Mouse (Mus musculus) hindlimb bud, embryonic 11.5 days (tissue): ENCODE data around the gene Zfp385b.

ENCODE experiments used
- DNase-seq: peaks from one replicate; pipeline ENCODE4 v3.0.0-alpha.2; 2012; ENCODE audit warnings: low read depth, low spot score; ENCODE audit errors: extremely low spot score

Zfp385b gene

GRCm38 (mm10) chr2:77709206-77709794 lies 110.1 kb downstream of the Zfp385b start:
- DNase-seq, result no peak

DNA sequence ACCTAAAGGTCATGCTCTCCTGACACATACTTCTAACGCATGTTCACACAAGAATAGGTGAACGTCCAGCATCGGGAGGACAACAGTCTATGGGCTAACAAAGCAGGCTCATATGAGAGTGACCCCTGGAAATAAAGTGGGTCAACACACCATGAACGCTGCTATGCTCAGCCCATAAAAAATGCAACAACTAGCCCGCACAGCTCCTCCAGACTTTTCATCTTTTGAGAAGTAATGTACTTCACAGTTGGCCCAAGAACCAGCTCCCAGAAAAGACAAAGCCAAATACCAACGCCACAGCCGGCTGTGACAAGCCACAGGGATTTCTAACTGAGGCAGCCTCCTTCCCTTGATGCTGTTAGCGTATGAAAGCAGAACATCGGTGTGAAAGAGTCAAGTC lies 112.3 kb downstream of the Zfp385b start:
- no peak for DNase-seq

GRCm38 (mm10) chr2:77705476-77705875 lies 114.0 kb downstream of the Zfp385b start:
- no peak for DNase-seq

DNA sequence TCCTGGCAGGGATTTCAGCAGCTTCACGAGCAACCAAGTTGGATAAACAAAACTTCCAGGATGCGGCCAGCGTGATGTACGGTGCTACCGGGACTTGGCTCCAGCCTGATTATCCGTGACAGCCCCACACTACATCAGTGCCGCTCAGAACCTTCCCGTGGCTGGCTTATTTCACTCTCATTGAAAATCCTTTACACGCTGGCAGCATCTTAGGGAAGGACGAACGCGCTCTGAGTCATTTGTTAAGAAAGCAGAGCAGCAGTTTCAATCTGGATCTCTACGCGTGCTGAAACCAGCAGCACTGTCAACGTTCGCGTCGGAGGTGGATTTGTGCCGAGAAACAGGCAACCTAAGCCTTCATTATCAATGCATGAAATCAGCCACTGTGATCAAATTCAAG lies 116.4 kb downstream of the Zfp385b start:
- no peak for DNase-seq

GRCm38 (mm10) chr2:77691174-77691573 lies 128.3 kb downstream of the Zfp385b start:
- DNase-seq, result no peak

DNA sequence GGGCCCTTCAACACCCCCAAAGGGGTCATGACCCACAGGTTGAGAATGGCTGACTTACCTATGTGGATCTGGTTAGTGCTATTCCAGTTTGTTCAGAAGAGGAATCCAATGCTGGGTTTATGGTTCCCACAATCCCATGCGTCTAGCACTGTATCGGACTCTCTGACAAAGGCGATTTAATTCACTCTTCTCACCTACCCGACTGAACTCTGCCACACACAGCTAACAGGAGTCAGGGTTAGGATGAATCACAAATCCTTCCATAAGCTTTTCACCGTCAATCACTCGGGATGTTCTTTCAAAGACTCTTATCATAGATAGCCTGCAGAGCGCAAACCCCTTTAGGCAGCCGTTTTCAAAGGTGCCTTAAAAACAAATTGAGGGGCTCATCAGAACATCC lies 129.1 kb downstream of the Zfp385b start:
- DNase-seq, result no peak

GRCm38 (mm10) chr2:77688651-77689050 lies 130.8 kb downstream of the Zfp385b start:
- DNase-seq, result no peak

DNA sequence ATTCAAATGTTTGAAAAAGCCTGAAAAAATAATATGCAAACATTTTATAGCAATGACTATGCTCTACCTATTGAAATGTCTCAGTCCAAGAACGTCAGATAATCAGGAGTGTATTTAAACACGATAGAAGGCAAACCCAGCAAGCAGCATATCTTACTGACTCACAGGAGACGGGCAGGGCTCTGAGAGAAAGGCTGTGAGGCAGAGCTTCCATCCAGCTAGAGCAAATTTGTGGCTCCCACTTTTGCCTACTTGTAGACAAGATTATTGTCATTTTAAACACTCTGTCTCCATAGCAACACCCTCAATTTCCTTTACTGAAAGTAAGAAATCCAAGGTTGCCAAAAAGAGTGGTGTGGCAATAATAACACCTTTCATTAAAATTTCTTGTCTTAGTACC lies 135.4 kb downstream of the Zfp385b start:
- no peak for DNase-seq

DNA sequence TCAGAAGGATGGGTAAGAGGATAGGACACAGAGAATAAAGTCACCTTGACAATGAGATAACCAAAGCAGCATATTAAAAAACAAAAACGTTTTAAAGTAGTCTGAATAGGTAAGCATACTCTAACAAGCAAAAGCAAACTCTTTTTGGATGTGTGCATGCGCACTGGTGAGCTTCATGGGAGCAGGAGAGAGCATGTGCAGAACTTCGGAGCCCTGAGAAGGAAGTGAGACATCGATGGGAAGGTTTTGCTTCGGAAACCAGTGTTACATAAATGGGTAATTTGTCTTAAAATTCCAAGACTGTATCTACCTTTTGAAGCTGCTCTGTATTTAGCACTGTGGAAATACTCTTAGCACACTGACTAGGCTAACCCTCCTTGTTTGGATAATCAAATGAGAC lies 137.2 kb downstream of the Zfp385b start:
- no peak for DNase-seq

DNA sequence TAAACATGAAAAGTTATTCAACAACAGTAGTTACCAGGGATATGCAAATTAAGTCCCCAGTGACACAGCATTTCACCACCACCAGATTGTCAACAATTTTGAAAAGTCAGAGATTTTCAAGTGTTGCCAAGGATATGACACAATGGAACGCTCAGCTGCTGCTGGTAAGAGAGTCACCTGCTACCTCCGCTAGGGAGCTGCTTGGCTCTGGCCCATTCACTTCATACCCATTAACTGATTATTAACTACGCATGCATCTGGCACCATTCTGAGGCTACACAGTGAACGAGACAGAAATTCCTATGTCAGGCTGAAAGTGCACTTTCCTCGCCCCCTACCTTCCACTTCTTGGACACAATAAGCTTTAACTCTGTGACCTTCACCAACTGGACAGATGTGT lies 137.7 kb downstream of the Zfp385b start:
- no peak for DNase-seq

GRCm38 (mm10) chr2:77673770-77674169 lies 145.7 kb downstream of the Zfp385b start:
- DNase-seq, result no peak

GRCm38 (mm10) chr2:77672215-77672905 lies 147.1 kb downstream of the Zfp385b start:
- no peak for DNase-seq

DNA sequence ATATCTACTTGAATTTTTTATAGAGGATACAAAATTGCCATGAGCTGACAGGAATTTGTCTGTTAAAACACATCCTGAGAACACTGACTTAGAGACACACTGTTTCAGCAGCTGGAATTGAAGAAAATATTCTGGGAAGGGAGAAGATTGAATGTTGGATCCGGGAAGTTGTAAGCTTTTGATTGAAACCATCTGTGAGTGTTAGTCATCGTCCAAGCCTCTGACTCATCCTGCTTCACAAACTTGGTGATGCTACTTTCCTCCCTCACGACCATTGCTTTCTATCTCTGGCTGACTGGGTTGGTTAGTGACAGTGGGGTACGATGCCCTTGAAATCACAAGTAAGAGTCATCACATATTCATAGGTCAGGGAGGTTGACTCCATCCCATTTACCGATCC lies 157.3 kb downstream of the Zfp385b start:
- DNase-seq, result no peak

GRCm38 (mm10) chr2:77653686-77654085 lies 165.8 kb downstream of the Zfp385b start:
- DNase-seq, result no peak

DNA sequence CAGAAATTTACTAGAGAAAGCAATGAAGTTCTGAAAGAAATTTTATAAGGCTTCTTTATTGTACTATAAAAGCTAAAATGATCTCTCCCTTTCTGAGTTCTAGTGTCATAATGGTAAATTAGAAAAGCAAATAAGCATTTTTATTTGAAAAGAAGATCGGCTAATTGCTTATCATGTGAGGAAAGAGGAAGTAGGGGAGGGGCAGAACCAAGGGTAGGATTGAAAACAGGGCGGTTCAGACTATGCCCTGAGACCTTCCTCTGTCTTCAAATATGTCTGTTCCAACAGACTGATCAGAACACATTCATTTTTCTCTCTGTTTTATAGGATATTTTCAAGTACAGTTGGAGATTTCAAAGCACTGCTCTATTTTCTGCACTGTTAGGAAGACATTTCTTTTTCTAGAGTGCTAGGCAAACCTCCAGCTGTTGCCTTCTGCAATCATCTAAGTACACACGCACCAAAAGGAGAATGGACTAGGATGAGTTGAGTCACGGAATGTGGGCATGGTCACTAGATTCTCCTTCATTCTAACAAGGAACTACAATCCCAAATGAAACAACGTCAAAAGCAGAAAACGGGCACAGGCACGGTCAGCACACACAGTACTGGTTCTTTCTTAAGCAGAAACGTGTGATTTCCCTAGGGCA lies 177.8 kb downstream of the Zfp385b start:
- DNase-seq, result no peak

GRCm38 (mm10) chr2:77639993-77640392 lies 179.4 kb downstream of the Zfp385b start:
- no peak for DNase-seq

DNA sequence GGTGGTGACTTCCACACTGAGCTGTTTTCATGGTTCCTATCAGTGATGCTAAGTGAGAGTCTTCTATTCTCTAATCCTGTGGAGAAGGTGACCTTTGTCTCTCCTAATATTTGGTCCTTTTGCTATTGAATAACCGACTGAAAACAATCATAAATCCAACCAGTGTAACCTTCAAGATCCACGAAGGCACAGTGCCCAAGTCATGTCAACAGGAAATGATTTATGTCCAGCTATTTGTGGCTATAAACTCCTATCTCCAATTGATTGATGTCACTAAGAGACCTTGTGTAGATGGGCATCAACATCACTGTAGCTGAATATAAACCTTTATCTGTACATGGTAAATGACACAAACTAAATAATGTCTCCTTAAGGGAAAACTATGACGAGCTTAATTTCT lies 187.8 kb downstream of the Zfp385b start:
- DNase-seq, result no peak

GRCm38 (mm10) chr2:77627622-77628231 lies 191.7 kb downstream of the Zfp385b start:
- no peak for DNase-seq

GRCm38 (mm10) chr2:77618686-77619085 lies 200.8 kb downstream of the Zfp385b start:
- DNase-seq, result no peak

DNA sequence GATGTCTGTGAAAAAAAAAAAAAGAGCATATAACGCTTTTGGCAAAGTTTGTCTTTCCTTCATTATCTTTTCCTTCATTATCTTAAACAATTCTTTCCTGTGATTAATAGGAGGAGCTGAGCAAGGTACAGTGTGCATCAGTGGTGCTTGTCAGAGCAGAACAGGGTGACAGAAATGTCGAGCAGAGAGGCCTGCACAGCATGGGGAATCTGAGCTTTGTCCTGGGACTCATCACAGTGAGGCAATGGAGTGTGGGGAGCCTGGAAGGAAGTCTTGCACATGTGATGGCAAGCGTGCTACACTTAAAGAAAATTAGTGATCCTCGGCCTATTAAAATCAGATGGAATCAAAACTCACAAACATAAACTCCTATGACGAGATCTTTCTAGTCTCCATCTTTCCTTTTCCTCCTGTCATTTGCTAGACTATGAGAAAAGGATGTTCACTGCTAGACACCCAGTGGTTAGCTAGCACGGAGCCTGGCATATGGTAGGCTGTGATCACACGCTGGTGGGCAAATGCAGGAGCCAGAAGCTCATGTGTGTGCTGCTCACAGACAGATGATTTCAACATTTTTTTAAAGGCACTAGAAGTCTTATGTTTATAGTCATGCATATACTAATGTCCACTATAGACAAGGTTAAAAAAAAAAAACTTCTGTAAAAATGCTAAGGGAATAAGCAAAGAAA lies 209.0 kb downstream of the Zfp385b start:
- no peak for DNase-seq

DNA sequence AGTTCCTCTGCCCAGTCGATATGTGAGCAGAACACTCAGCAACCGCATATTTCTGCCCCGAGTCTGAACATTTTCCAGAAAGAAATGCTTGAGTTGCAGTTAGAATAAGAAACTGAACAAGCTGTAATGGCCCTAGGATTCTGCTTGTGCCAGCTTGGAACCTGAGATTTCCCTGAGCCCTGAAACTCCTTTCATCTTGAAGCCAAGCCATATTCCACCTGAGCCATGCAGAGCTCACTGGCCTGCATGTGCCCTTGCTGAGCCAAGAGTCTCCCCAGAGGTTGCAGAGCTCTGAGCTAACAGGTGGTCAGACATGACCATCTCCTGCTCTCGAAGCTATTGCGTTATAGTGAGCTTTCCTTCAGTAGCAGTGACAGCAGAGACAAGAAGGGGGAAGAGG lies 210.0 kb downstream of the Zfp385b start:
- no peak for DNase-seq
